19 mouse cellular contexts compared by ENCODE assay signal in genomic region chr19:55702716-55703115, GRCm38 (mm10). TPM values are rescaled to one million over a fixed set of nuclear protein-coding genes. Genes with fewer than 3 reads are reported as not detected.
DNase-seq lines count a peak whose midpoint lies in the region; ATAC-seq lines count a peak whose summit lies in the region.
"Had no signal": no experiment of that assay in that cellular context is flagged by ENCODE, and none has a peak within 500 bp of the region (broad histone marks: within the 10 kb centered on the region; RNA-seq: fewer than 3 reads in every experiment).

No protein-coding gene starts in this region.

- peak; percentile 47 for DNase-seq in kidney, adult 18-20 months
- peak; percentile 6 for DNase-seq in layer of hippocampus, adult 9-11 months
- DNase-seq in layer of hippocampus, postnatal 10 days (ENCODE audit: low spot score in 2 of 2) = no peak
- peak; percentile 30 to 47 for DNase-seq in kidney, postnatal 25 days
- no peak for DNase-seq in cerebellum, postnatal 10 days
- DNase-seq: adrenal gland, postnatal 14 days; cerebellum, adult 11-12 months; cerebellum, adult 9-11 months; heart, adult 18-20 months; heart, postnatal 10 days; heart, postnatal 4 days had no signal

- ATAC-seq in kidney, embryonic 16.5 days (ENCODE audit: low FRiP score, low TSS enrichment) = no peak
- ATAC-seq: activated CD4-positive, CD25-positive, alpha-beta regulatory T cell, adult 4 months; forebrain, embryonic 15.5 days; Patski had no signal

- no peak overlapping the region for H3K9ac ChIP-seq in kidney, embryonic 16.5 days (replicated peaks; ENCODE audit: low read length)
- H3K9ac ChIP-seq: forebrain, embryonic 15.5 days; hindbrain, embryonic 12.5 days had no signal

- no peaks in the 10 kb centered on the region for H3K9me3 ChIP-seq in kidney, embryonic 16.5 days (ENCODE audit: low read length)
- H3K9me3 ChIP-seq: embryonic facial prominence, embryonic 10.5 days; forebrain, embryonic 15.5 days; heart, embryonic 10.5 days; hindbrain, embryonic 12.5 days had no signal

- H3K4me1 ChIP-seq in kidney, embryonic 16.5 days (ENCODE audit: insufficient read depth, low read length) = peaks cover 35% of the 10 kb centered on the region
- H3K4me1 ChIP-seq: forebrain, embryonic 15.5 days had no signal

- no peaks in the 10 kb centered on the region for H3K36me3 ChIP-seq in kidney, embryonic 16.5 days (ENCODE audit: insufficient read depth, low read length)
- H3K36me3 ChIP-seq: embryonic facial prominence, embryonic 10.5 days; forebrain, embryonic 15.5 days; heart, embryonic 10.5 days; hindbrain, embryonic 12.5 days had no signal

- 94% methylated on average over 8 of the region's 8 CpGs for WGBS in kidney, embryonic 16.5 days

- H3K27ac ChIP-seq in kidney, embryonic 16.5 days (ENCODE audit: low read length) = no peak overlapping the region
- H3K27ac ChIP-seq: embryonic facial prominence, embryonic 10.5 days; forebrain, embryonic 15.5 days; heart, embryonic 10.5 days; hindbrain, embryonic 12.5 days had no signal

- no peak overlapping the region for H3K4me2 ChIP-seq in kidney, embryonic 16.5 days (replicated peaks; ENCODE audit: low read depth, low read length)
- H3K4me2 ChIP-seq: forebrain, embryonic 15.5 days; hindbrain, embryonic 12.5 days had no signal

- H3K27me3 ChIP-seq in kidney, embryonic 16.5 days (ENCODE audit: insufficient read depth, low read length) = no peaks in the 10 kb centered on the region
- H3K27me3 ChIP-seq: forebrain, embryonic 15.5 days; Patski had no signal

- no peak overlapping the region for H3K4me3 ChIP-seq in kidney, embryonic 16.5 days (ENCODE audit: low read length)
- H3K4me3 ChIP-seq: embryonic facial prominence, embryonic 10.5 days; forebrain, embryonic 15.5 days; heart, embryonic 10.5 days; hindbrain, embryonic 12.5 days had no signal

RNA-seq across cellular contexts. Expression of gene Tcf7l2, which starts 38.9 kb away (rescaled TPM):
- 50.1 and 68.9 TPM in 2 replicates for polyA plus RNA-seq in kidney, embryonic 16.5 days (2015; fragmentation: Nextera tagmentation; extraction: Ambion mirVana)
- total RNA-seq in layer of hippocampus, postnatal 10 days (2021) = 10 to 100 TPM; 14.2 to 26.1 TPM
- total RNA-seq: CH12.LX had no signal

Comparison
In these comparisons a context has a peak if more than half of its experiments do, and no peak if none do; other contexts are left out.
1. DNase-seq: peak in kidney, adult 18-20 months (single experiment), layer of hippocampus, adult 9-11 months (single experiment) and kidney, postnatal 25 days (2 of 2); none in layer of hippocampus, postnatal 10 days (0 of 2) and cerebellum, postnatal 10 days (0 of 2).